Mouse (Mus musculus): ENCODE measurements around the gene Plekhn1. TPM values are rescaled to one million over a fixed set of nuclear protein-coding genes. Genes with fewer than 3 reads are reported as not detected.

Gene Plekhn1
- total and polyA plus RNA-seq, 2 experiments: 6.9 to 18.5 TPM

GRCm38 (mm10) chr4:156235360-156235770, 708 bp upstream of the Plekhn1 start:
- H3K27me3 ChIP-seq (ENCODE audit: control insufficient read depth, insufficient read depth, low read length): no peaks in the 10 kb centered on the region
- TF ChIP-seq POLR2A (IDR thresholded peaks at IDR 0.05; ENCODE audit: extremely low read depth, insufficient read depth, low read length) (no peak), CTCF (IDR thresholded peaks at IDR 0.05; ENCODE audit: low read depth, low read length) (peak; percentile 4; the same call in 1 of the 2 replicates)
- peak; percentile 58 for DNase-seq (ENCODE audit: extremely low read depth, low read depth, low spot score)
- H3K79me2 ChIP-seq (ENCODE audit: control insufficient read depth, insufficient read depth, low read length): peaks cover 6% of the 10 kb centered on the region; the same call in 1 of the 2 replicates
- H3K9ac ChIP-seq (ENCODE audit: low read depth, low read length): peak overlapping the region; percentile 57
- peaks cover 3% of the 10 kb centered on the region for H3K36me3 ChIP-seq (ENCODE audit: control insufficient read depth, insufficient read depth, low read length)
- under 1% methylated on average over 15 of the region's 15 CpGs for WGBS
- H3K4me1 ChIP-seq (ENCODE audit: control insufficient read depth, insufficient read depth, low read length): no peaks in the 10 kb centered on the region
- H3K4me3 ChIP-seq (ENCODE audit: insufficient read depth, low read depth, low read length): peak overlapping the region; percentile 86
- peak overlapping the region; percentile 75 for H3K27ac ChIP-seq (replicated peaks; ENCODE audit: insufficient read depth, low read depth, low read length)

GRCm38 (mm10) chr4:156234021-156234501, 596 bp downstream of the Plekhn1 start:
- Histone ChIP-seq H3K27me3 (ENCODE audit: control insufficient read depth, insufficient read depth, low read length) (no peaks in the 10 kb centered on the region), H3K4me1 (ENCODE audit: control insufficient read depth, insufficient read depth, low read length) (no peaks in the 10 kb centered on the region), H3K4me3 (ENCODE audit: insufficient read depth, low read depth, low read length) (peak overlapping the region; percentile 63), H3K9ac (ENCODE audit: low read depth, low read length) (peak overlapping the region; percentile 41), H3K27ac (replicated peaks; ENCODE audit: insufficient read depth, low read depth, low read length) (no peak overlapping the region), H3K36me3 (ENCODE audit: control insufficient read depth, insufficient read depth, low read length) (no peaks in the 10 kb centered on the region), H3K79me2 (ENCODE audit: control insufficient read depth, insufficient read depth, low read length) (peaks cover 6% of the 10 kb centered on the region; the same call in 1 of the 2 replicates)
- DNase-seq (ENCODE audit: extremely low read depth, low read depth, low spot score): no peak
- TF ChIP-seq CTCF (IDR thresholded peaks at IDR 0.05; ENCODE audit: low read depth, low read length): no peak
- TF ChIP-seq POLR2A (IDR thresholded peaks at IDR 0.05; ENCODE audit: extremely low read depth, insufficient read depth, low read length): no peak
- 39% methylated on average over 17 of the region's 17 CpGs for WGBS

- no peaks in the 10 kb centered on the region for H3K4me1 ChIP-seq (ENCODE audit: control insufficient read depth, insufficient read depth, low read length)
- no peaks in the 10 kb centered on the region for H3K36me3 ChIP-seq (ENCODE audit: control insufficient read depth, insufficient read depth, low read length)
- no peak overlapping the region for H3K27ac ChIP-seq (replicated peaks; ENCODE audit: insufficient read depth, low read depth, low read length)
- TF ChIP-seq CTCF (IDR thresholded peaks at IDR 0.05; ENCODE audit: low read depth, low read length) (no peak), POLR2A (IDR thresholded peaks at IDR 0.05; ENCODE audit: extremely low read depth, insufficient read depth, low read length) (no peak)
- DNase-seq (ENCODE audit: extremely low read depth, low read depth, low spot score): no peak
- no peak overlapping the region for H3K9ac ChIP-seq (ENCODE audit: low read depth, low read length)
- H3K4me3 ChIP-seq (ENCODE audit: insufficient read depth, low read depth, low read length): peak overlapping the region; percentile 2; the same call in 1 of the 2 replicates
- 36% methylated on average over 12 of the region's 12 CpGs for WGBS
- H3K79me2 ChIP-seq (ENCODE audit: control insufficient read depth, insufficient read depth, low read length): no peaks in the 10 kb centered on the region
- no peaks in the 10 kb centered on the region for H3K27me3 ChIP-seq (ENCODE audit: control insufficient read depth, insufficient read depth, low read length)
Observed at GRCm38 (mm10) chr4:156228393-156229024, 6.1 kb downstream of the Plekhn1 start.

- no peak overlapping the region for H3K27ac ChIP-seq (replicated peaks; ENCODE audit: insufficient read depth, low read depth, low read length)
- H3K79me2 ChIP-seq (ENCODE audit: control insufficient read depth, insufficient read depth, low read length): no peaks in the 10 kb centered on the region
- H3K4me3 ChIP-seq (ENCODE audit: insufficient read depth, low read depth, low read length): peak overlapping the region; percentile 2; the same call in 1 of the 2 replicates
- no peak overlapping the region for H3K9ac ChIP-seq (ENCODE audit: low read depth, low read length)
- H3K36me3 ChIP-seq (ENCODE audit: control insufficient read depth, insufficient read depth, low read length): no peaks in the 10 kb centered on the region
- H3K4me1 ChIP-seq (ENCODE audit: control insufficient read depth, insufficient read depth, low read length): no peaks in the 10 kb centered on the region
- DNase-seq (ENCODE audit: extremely low read depth, low read depth, low spot score): no peak
- H3K27me3 ChIP-seq (ENCODE audit: control insufficient read depth, insufficient read depth, low read length): no peaks in the 10 kb centered on the region
- TF ChIP-seq CTCF (IDR thresholded peaks at IDR 0.05; ENCODE audit: low read depth, low read length) (no peak), POLR2A (IDR thresholded peaks at IDR 0.05; ENCODE audit: extremely low read depth, insufficient read depth, low read length) (no peak)
- WGBS: 50% methylated on average over 18 of the region's 18 CpGs
Observed at GRCm38 (mm10) chr4:156227752-156228392, 6.8 kb downstream of the Plekhn1 start.

- WGBS: 74% methylated on average over 2 of the region's 2 CpGs
- no peak overlapping the region for H3K9ac ChIP-seq (ENCODE audit: low read depth, low read length)
- no peaks in the 10 kb centered on the region for H3K36me3 ChIP-seq (ENCODE audit: control insufficient read depth, insufficient read depth, low read length)
- no peak overlapping the region for H3K4me3 ChIP-seq (ENCODE audit: insufficient read depth, low read depth, low read length)
- H3K27me3 ChIP-seq (ENCODE audit: control insufficient read depth, insufficient read depth, low read length): no peaks in the 10 kb centered on the region
- no peak overlapping the region for H3K27ac ChIP-seq (replicated peaks; ENCODE audit: insufficient read depth, low read depth, low read length)
- no peak for DNase-seq (ENCODE audit: extremely low read depth, low read depth, low spot score)
- no peaks in the 10 kb centered on the region for H3K4me1 ChIP-seq (ENCODE audit: control insufficient read depth, insufficient read depth, low read length)
- TF ChIP-seq CTCF (IDR thresholded peaks at IDR 0.05; ENCODE audit: low read depth, low read length): no peak
- TF ChIP-seq POLR2A (IDR thresholded peaks at IDR 0.05; ENCODE audit: extremely low read depth, insufficient read depth, low read length): no peak
- no peaks in the 10 kb centered on the region for H3K79me2 ChIP-seq (ENCODE audit: control insufficient read depth, insufficient read depth, low read length)
Observed at GRCm38 (mm10) chr4:156224276-156224675, 10.4 kb downstream of the Plekhn1 start.

Data from liver, adult 2 months (tissue).